Mouse (Mus musculus): ENCODE measurements around the gene Hist1h2bn.
"Not testable (repeated sequence)": the region's sequence is repeated elsewhere in the genome, so short reads cannot be mapped to it uniquely, and the experiment has no call there.

The Hist1h2bn gene
- long read RNA-seq, experiment 1: 0 reads
- long read RNA-seq, experiment 2: 0 reads

DNA sequence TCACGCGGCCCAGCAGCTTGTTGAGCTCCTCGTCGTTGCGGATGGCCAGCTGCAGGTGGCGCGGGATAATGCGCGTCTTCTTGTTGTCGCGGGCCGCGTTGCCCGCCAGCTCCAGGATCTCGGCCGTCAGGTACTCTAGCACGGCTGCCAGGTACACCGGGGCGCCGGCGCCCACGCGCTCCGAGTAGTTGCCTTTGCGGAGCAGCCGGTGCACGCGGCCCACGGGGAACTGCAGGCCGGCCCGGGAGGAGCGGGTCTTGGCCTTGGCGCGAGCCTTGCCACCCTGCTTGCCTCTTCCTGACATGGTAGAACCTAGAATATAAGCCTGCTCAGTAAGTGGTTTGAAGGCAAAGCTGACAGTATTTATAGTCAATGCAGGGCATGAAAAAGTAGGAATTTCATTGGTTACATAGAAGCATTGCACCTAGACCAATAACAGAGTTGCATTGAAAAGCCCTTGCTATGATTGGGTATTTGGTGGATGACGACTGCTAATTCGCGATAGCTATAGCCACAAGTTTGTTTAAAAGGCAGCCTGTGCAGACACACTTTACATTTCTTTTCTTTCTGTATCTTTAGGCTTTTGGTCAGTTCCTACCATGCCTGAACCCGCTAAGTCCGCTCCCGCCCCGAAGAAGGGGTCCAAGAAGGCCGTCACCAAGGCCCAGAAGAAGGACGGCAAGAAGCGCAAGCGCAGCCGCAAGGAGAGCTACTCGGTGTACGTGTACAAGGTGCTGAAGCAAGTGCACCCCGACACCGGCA is at the start of gene Hist1h2bn, which contains the start of gene Hist1h2ak:
TSS of gene Hist1h2bn (plus strand) at position 600 of the 762 bp plus-strand sequence.
TSS of gene Hist1h2ak (minus strand) at position 304 of the 762 bp plus-strand sequence.
- intact Hi-C loops (cut with DNase I): not testable (repeated sequence)

DNA sequence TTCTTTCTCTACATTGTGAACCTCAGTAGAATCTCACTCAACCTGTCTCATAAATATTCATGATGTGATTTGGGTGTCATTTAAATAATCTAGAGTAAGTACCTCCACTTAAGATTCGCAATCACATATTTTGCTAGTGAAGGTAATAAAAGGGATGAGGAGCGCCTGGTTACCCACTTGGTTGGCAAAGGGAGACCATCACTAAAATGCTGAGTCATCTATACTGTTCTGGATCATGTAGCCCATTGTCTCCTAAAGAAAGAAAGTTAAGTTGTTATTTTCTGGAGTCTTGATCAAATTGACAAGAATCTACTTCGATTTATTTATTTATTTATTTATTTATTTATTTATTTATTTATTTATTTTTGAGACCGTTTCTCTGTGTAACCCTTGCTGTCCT is 47.3 kb upstream of the Hist1h2bn start:
- intact Hi-C loops (cut with DNase I): no loop called here

GRCm38 (mm10) chr13:21710031-21710711 is 43.8 kb upstream of the Hist1h2bn start:
- intact Hi-C loops (cut with DNase I): loop anchor here (5.0 to 10.0 kb wide), 4 partner anchors 317 to 1725 kb away; no protein-coding TSS in a partner anchor

- intact Hi-C loops (cut with DNase I): loop anchor here (5.0 to 10.0 kb wide), 4 partner anchors 316 to 1724 kb away; no protein-coding TSS in a partner anchor
These were observed 43.0 kb upstream of the Hist1h2bn start for GRCm38 (mm10) chr13:21710821-21711525.

- intact Hi-C loops (cut with DNase I): loop anchor here (2.0 to 10.0 kb wide), 5 partner anchors 19 to 1723 kb away; no protein-coding TSS in a partner anchor
These were observed 42.2 kb upstream of the Hist1h2bn start for GRCm38 (mm10) chr13:21711698-21712097.

GRCm38 (mm10) chr13:21714725-21715124 is 39.2 kb upstream of the Hist1h2bn start:
- intact Hi-C loops (cut with DNase I): loop anchor here (5.0 to 10.0 kb wide), 4 partner anchors 313 to 1720 kb away; no protein-coding TSS in a partner anchor

- intact Hi-C loops (cut with DNase I): loop anchor here (10.0 kb wide), 1 partner anchor 1720 kb away; no protein-coding TSS in a partner anchor
These were observed 38.6 kb upstream of the Hist1h2bn start for GRCm38 (mm10) chr13:21715131-21715863.

GRCm38 (mm10) chr13:21715864-21716539 is 37.9 kb upstream of the Hist1h2bn start, which contains the start of the genes Hist1h2bl and Hist1h2ai:
TSS of gene Hist1h2bl (minus strand) at chr13:21716143.
TSS of gene Hist1h2ai (plus strand) at chr13:21716422.
- intact Hi-C loops (cut with DNase I): loop anchor here (10.0 kb wide), 1 partner anchor 1719 kb away; no protein-coding TSS in a partner anchor

DNA sequence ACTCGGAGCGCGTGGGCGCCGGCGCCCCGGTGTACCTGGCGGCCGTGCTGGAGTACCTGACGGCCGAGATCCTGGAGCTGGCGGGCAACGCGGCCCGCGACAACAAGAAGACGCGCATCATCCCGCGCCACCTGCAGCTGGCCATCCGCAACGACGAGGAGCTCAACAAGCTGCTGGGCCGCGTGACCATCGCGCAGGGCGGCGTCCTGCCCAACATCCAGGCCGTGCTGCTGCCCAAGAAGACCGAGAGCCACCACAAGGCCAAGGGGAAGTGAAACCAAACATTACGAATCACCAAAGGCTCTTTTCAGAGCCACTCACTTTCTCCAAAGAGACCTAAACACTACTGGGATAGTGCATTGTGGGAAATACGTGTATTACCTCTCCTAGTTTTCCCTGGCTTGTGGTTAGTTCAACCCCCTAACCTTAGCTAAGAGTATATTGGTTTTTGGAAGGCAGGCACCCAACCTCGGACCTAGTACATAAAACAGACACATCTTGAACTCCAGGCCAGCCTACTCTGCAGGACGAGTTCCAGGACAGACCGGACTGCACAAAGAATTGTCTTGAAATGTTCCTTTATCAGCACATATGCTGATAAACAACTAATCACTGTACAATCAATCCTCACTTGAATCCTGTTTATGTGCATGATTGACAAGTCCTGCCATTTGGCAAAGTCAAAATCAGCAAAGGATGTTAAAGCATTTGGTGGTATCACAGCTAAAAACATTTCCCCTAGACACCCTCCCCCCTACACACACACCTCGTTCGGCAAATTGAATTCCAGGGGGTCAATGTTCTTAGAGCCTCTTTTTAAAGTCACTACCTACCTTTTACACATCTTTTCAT is 37.2 kb upstream of the Hist1h2bn start:
- intact Hi-C loops (cut with DNase I): loop anchor here (10.0 kb wide), 1 partner anchor 1718 kb away; no protein-coding TSS in a partner anchor

- intact Hi-C loops (cut with DNase I): loop anchor here (10.0 kb wide), 1 partner anchor 1717 kb away; no protein-coding TSS in a partner anchor
These were observed 36.2 kb upstream of the Hist1h2bn start, which contains the start of gene Hist1h3h for GRCm38 (mm10) chr13:21717397-21718357. TSS of gene Hist1h3h (plus strand) at chr13:21717659.

GRCm38 (mm10) chr13:21718381-21719080 is 35.4 kb upstream of the Hist1h2bn start:
- intact Hi-C loops (cut with DNase I): loop anchor here (10.0 kb wide), 1 partner anchor 1716 kb away; no protein-coding TSS in a partner anchor

GRCm38 (mm10) chr13:21721107-21721756 is 32.7 kb upstream of the Hist1h2bn start:
- intact Hi-C loops (cut with DNase I): not testable (repeated sequence)

- intact Hi-C loops (cut with DNase I): not testable (repeated sequence)
These were observed 32.1 kb upstream of the Hist1h2bn start, which contains the start of gene Hist1h2bm for GRCm38 (mm10) chr13:21721757-21722372. TSS of gene Hist1h2bm (plus strand) at chr13:21722044.

DNA sequence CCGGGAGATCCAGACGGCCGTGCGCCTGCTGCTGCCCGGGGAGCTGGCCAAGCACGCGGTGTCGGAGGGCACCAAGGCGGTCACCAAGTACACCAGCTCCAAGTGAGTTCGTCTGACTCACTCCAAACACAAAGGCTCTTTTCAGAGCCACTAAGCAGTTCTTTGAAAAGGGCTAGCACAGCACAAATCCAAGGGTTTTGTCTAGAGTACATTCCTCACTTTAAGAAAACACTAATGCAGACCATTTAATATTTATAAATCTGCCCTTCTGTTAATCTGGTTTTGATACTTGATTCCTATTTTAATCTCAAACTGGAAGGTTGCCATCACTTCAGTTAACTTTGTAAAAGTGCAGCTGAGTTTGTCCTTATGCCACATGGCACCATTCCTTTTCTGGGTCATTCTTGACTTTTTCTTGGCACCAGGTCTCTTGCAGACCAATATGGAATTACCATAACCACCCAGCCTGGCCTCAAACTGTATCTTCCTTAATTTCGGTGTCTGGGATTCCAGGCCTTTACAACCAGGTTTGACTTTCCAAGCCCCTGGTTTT is 31.5 kb upstream of the Hist1h2bn start:
- intact Hi-C loops (cut with DNase I): no loop called here

Data from adrenal gland (tissue).